Comparison of ENCODE assay signal across 19 mouse cellular contexts in genomic region chrX:139027296-139027695, GRCm38 (mm10). TPM values are rescaled to one million over a fixed set of nuclear protein-coding genes. Genes with fewer than 3 reads are reported as not detected.
DNase-seq lines count a peak whose midpoint lies in the region; ATAC-seq and TF ChIP-seq lines count a peak whose summit lies in the region.
"Had no signal": no experiment of that assay in that cellular context is flagged by ENCODE, and none has a peak within 500 bp of the region (broad histone marks: within the 10 kb centered on the region; RNA-seq: fewer than 3 reads in every experiment).

No protein-coding gene starts in this region.

- H3K36me3 ChIP-seq in lung, postnatal 0 days (ENCODE audit: insufficient read depth, low read length), result no peaks in the 10 kb centered on the region
- H3K36me3 ChIP-seq: embryonic facial prominence, embryonic 13.5 days; hindbrain, embryonic 10.5 days; limb, embryonic 13.5 days; stomach, embryonic 15.5 days had no signal

- TF ChIP-seq CTCF in lung, postnatal 0 days (IDR thresholded peaks at IDR 0.05), result no peak

- 15% methylated on average over 5 of the region's 5 CpGs for WGBS in lung, postnatal 0 days

- no peak for TF ChIP-seq EP300 in lung, postnatal 0 days (IDR thresholded peaks at IDR 0.05)

- intact Hi-C loops in heart, postnatal 14 days (cut with DNase I), result no loop called here

- no peaks in the 10 kb centered on the region for H3K27me3 ChIP-seq in lung, postnatal 0 days (replicated peaks; ENCODE audit: insufficient read depth, low read length)
- H3K27me3 ChIP-seq: forebrain, embryonic 13.5 days; stomach, embryonic 15.5 days had no signal

- peak; percentile 1 for DNase-seq in heart, postnatal 14 days
- DNase-seq in heart, adult 11 months, result no peak
- DNase-seq in NIH3T3 (ENCODE audit: low read depth), result peak; percentile 77
- DNase-seq in embryo, embryonic 10.5 days (ENCODE audit: low spot score), result peak; percentile 38
- peak; percentile 59 for DNase-seq in lung, postnatal 0 days (ENCODE audit: low spot score)
- no peak for DNase-seq in retina, postnatal 1 day
- DNase-seq: adrenal gland, postnatal 14 days; heart, adult 2 months; kidney, adult 18-20 months; thymus, postnatal 25 days had no signal

- H3K9me3 ChIP-seq in lung, postnatal 0 days (ENCODE audit: low read length), result no peaks in the 10 kb centered on the region
- H3K9me3 ChIP-seq: embryonic facial prominence, embryonic 13.5 days; forebrain, embryonic 13.5 days; hindbrain, embryonic 10.5 days; limb, embryonic 13.5 days; stomach, embryonic 15.5 days had no signal

- ATAC-seq in lung, postnatal 0 days, result peak; percentile 60
- ATAC-seq in erythroblast, adult 5-6 weeks (replicated peaks; ENCODE audit: low FRiP score, poor library complexity, severe bottlenecking), result no peak
- ATAC-seq: forebrain, embryonic 13.5 days had no signal

- no peak overlapping the region for H3K4me2 ChIP-seq in lung, postnatal 0 days (replicated peaks; ENCODE audit: low read depth, low read length)
- H3K4me2 ChIP-seq: embryonic facial prominence, embryonic 13.5 days; forebrain, embryonic 13.5 days; limb, embryonic 13.5 days; stomach, embryonic 15.5 days had no signal

- no peak overlapping the region for H3K4me3 ChIP-seq in lung, postnatal 0 days (ENCODE audit: low read depth, low read length)
- H3K4me3 ChIP-seq: embryonic facial prominence, embryonic 13.5 days; forebrain, embryonic 13.5 days; heart, adult 2 months; hindbrain, embryonic 10.5 days; limb, embryonic 13.5 days; stomach, embryonic 15.5 days had no signal

- H3K27ac ChIP-seq in lung, postnatal 0 days (ENCODE audit: low read length), result no peak overlapping the region
- H3K27ac ChIP-seq: embryonic facial prominence, embryonic 13.5 days; forebrain, embryonic 13.5 days; heart, adult 2 months; hindbrain, embryonic 10.5 days; limb, embryonic 13.5 days; macrophage; stomach, embryonic 15.5 days had no signal

- no peak overlapping the region for H3K9ac ChIP-seq in lung, postnatal 0 days (replicated peaks; ENCODE audit: low read depth)
- H3K9ac ChIP-seq: embryonic facial prominence, embryonic 13.5 days; forebrain, embryonic 13.5 days; limb, embryonic 13.5 days; stomach, embryonic 15.5 days had no signal

- no peaks in the 10 kb centered on the region for H3K4me1 ChIP-seq in lung, postnatal 0 days (ENCODE audit: insufficient read depth, low read depth, low read length)
- H3K4me1 ChIP-seq: embryonic facial prominence, embryonic 13.5 days; forebrain, embryonic 13.5 days; hindbrain, embryonic 10.5 days; limb, embryonic 13.5 days; stomach, embryonic 15.5 days had no signal

RNA-seq across cellular contexts. Expression of gene Serpina7, which starts 57.7 kb away (rescaled TPM):
- total RNA-seq in heart, postnatal 14 days (2021), result not detected
- polyA plus RNA-seq in lung, postnatal 0 days (2015; fragmentation: Nextera tagmentation; extraction: Ambion mirVana), result 0.88 and 1.5 TPM in 2 replicates
- not detected in 2 replicates for total RNA-seq in erythroblast, adult 5-6 weeks (2015; ENCODE audit: low replicate concordance)
- total RNA-seq in erythroblast, adult 5-6 weeks (2017; ENCODE audit: low replicate concordance), result not detected in 2 replicates
- total RNA-seq: heart, adult 2 months; monocyte, adult 5-6 weeks had no signal
- polyA plus RNA-seq: embryonic facial prominence, embryonic 13.5 days; forebrain, embryonic 13.5 days; heart, adult 2 months; large intestine, adult 2 months; macrophage had no signal

RNA-seq across cellular contexts. Expression of gene 4930513O06Rik, which starts 58.7 kb away (rescaled TPM):
- not detected for total RNA-seq in heart, postnatal 14 days (2021)
- polyA plus RNA-seq in lung, postnatal 0 days (2015; fragmentation: Nextera tagmentation; extraction: Ambion mirVana), result not detected in 2 replicates
- not detected in 2 replicates for total RNA-seq in erythroblast, adult 5-6 weeks (2015; ENCODE audit: low replicate concordance)
- total RNA-seq in erythroblast, adult 5-6 weeks (2017; ENCODE audit: low replicate concordance), result not detected in 2 replicates
- total RNA-seq: adrenal gland, postnatal 14 days; heart, adult 2 months had no signal
- polyA plus RNA-seq: embryonic facial prominence, embryonic 13.5 days; forebrain, embryonic 13.5 days; heart, adult 2 months; hindbrain, embryonic 10.5 days; large intestine, adult 2 months; limb, embryonic 13.5 days; macrophage; stomach, embryonic 15.5 days had no signal

Comparison
In these comparisons a context has a peak if more than half of its experiments do, and no peak if none do; other contexts are left out.
1. DNase-seq: peak in heart, postnatal 14 days (2 of 2), NIH3T3 (single experiment), embryo, embryonic 10.5 days (single experiment) and lung, postnatal 0 days (single experiment); none in heart, adult 11 months (single experiment) and retina, postnatal 1 day (single experiment).